Mouse (Mus musculus) yolk sac, embryonic 10.5 days (tissue): ENCODE measurements around the gene Hfe.
A peak's percentile ranks its signal among the peaks of the same experiment; 100 is the strongest.
"Not testable (repeated sequence)": the region's sequence is repeated elsewhere in the genome, so short reads cannot be mapped to it uniquely, and the experiment has no call there.

Experiments used
- DNase-seq: peaks from one replicate; pipeline ENCODE4 v3.0.0-alpha.2; 2017; ENCODE audit warnings: low spot score

The Hfe gene

GRCm38 (mm10) chr13:23744421-23745380 lies 34.0 kb upstream of the Hfe start:
- peak; percentile 47 for DNase-seq

GRCm38 (mm10) chr13:23743963-23744362 lies 33.3 kb upstream of the Hfe start:
- no peak for DNase-seq

GRCm38 (mm10) chr13:23743215-23743614 lies 32.6 kb upstream of the Hfe start:
- DNase-seq, result no peak

GRCm38 (mm10) chr13:23742007-23742406 lies 31.4 kb upstream of the Hfe start:
- no peak for DNase-seq

- no peak for DNase-seq
Observed at GRCm38 (mm10) chr13:23740910-23741309, 30.3 kb upstream of the Hfe start.

GRCm38 (mm10) chr13:23740256-23740840 lies 29.7 kb upstream of the Hfe start:
- peak; percentile 41 for DNase-seq

GRCm38 (mm10) chr13:23739922-23740252 lies 29.2 kb upstream of the Hfe start:
- no peak for DNase-seq

GRCm38 (mm10) chr13:23739069-23739921 lies 28.6 kb upstream of the Hfe start:
- DNase-seq, result peak; percentile 97

GRCm38 (mm10) chr13:23738677-23739068 lies 28.0 kb upstream of the Hfe start, which contains the start of gene Hist1h1c:
TSS of gene Hist1h1c (plus strand) at chr13:23738808.
- peak; percentile 97 for DNase-seq

GRCm38 (mm10) chr13:23738041-23738440 lies 27.4 kb upstream of the Hfe start:
- peak; percentile 36 for DNase-seq

- DNase-seq, result no peak
Observed at GRCm38 (mm10) chr13:23737091-23737490, 26.4 kb upstream of the Hfe start.

- no peak for DNase-seq
Observed at GRCm38 (mm10) chr13:23732156-23732804, 21.6 kb upstream of the Hfe start.

GRCm38 (mm10) chr13:23730479-23730878 lies 19.8 kb upstream of the Hfe start:
- peak; percentile 86 for DNase-seq

- DNase-seq, result no peak
Observed at GRCm38 (mm10) chr13:23729706-23730105, 19.1 kb upstream of the Hfe start.

- no peak for DNase-seq
Observed at GRCm38 (mm10) chr13:23729192-23729525, 18.5 kb upstream of the Hfe start.

GRCm38 (mm10) chr13:23728472-23729191 lies 18.0 kb upstream of the Hfe start:
- DNase-seq, result no peak

GRCm38 (mm10) chr13:23725213-23725612 lies 14.6 kb upstream of the Hfe start:
- DNase-seq, result no peak

GRCm38 (mm10) chr13:23724239-23724638 lies 13.6 kb upstream of the Hfe start:
- no peak for DNase-seq

- DNase-seq, result not testable (repeated sequence)
Observed at GRCm38 (mm10) chr13:23717593-23718245, 7.1 kb upstream of the Hfe start.

GRCm38 (mm10) chr13:23717176-23717575 lies 6.5 kb upstream of the Hfe start:
- DNase-seq, result no peak
